Mouse (Mus musculus): ENCODE measurements around the gene Pdpr.
"Not testable (repeated sequence)": the region's sequence is repeated elsewhere in the genome, so short reads cannot be mapped to it uniquely, and the experiment has no call there.

Gene Pdpr

GRCm38 (mm10) chr8:111090126-111090525, 4.3 kb upstream of the Pdpr start:
- DNase-seq (ENCODE audit: inconsistent age in 2 of 2, low spot score in 1 of 2): peak; percentile 62 to 84

- DNase-seq (ENCODE audit: inconsistent age in 2 of 2, low spot score in 1 of 2): no peak
Observed at GRCm38 (mm10) chr8:111091706-111092105, 2.7 kb upstream of the Pdpr start.

- DNase-seq (ENCODE audit: inconsistent age in 2 of 2, low spot score in 1 of 2): not testable (repeated sequence)
Observed at GRCm38 (mm10) chr8:111092326-111092725, 2.1 kb upstream of the Pdpr start, which contains the start of gene Clec18a. Clec18a (minus strand) TSS chr8:111092426.

- DNase-seq (ENCODE audit: inconsistent age in 2 of 2, low spot score in 1 of 2): not testable (repeated sequence)
Observed at GRCm38 (mm10) chr8:111094719-111095302, 381 bp downstream of the Pdpr start.

- DNase-seq (ENCODE audit: inconsistent age in 2 of 2, low spot score in 1 of 2): no peak
Observed at GRCm38 (mm10) chr8:111114891-111115290, 20.5 kb downstream of the Pdpr start.

- no peak for DNase-seq (ENCODE audit: inconsistent age in 2 of 2, low spot score in 1 of 2)
Observed at GRCm38 (mm10) chr8:111119481-111119880, 25.1 kb downstream of the Pdpr start.

GRCm38 (mm10) chr8:111130756-111131155, 36.3 kb downstream of the Pdpr start:
- DNase-seq (ENCODE audit: inconsistent age in 2 of 2, low spot score in 1 of 2): no peak

- no peak for DNase-seq (ENCODE audit: inconsistent age in 2 of 2, low spot score in 1 of 2)
Observed at GRCm38 (mm10) chr8:111142521-111142920, 48.1 kb downstream of the Pdpr start.

- not testable (repeated sequence) for DNase-seq (ENCODE audit: inconsistent age in 2 of 2, low spot score in 1 of 2)
Observed at GRCm38 (mm10) chr8:111144901-111145459, 50.5 kb downstream of the Pdpr start.

GRCm38 (mm10) chr8:111145460-111146012, 51.1 kb downstream of the Pdpr start:
- DNase-seq (ENCODE audit: inconsistent age in 2 of 2, low spot score in 1 of 2): peak; percentile 95 to 98

- no peak for DNase-seq (ENCODE audit: inconsistent age in 2 of 2, low spot score in 1 of 2)
Observed at GRCm38 (mm10) chr8:111155721-111156436, 61.4 kb downstream of the Pdpr start.

GRCm38 (mm10) chr8:111157617-111158016, 63.2 kb downstream of the Pdpr start:
- DNase-seq (ENCODE audit: inconsistent age in 2 of 2, low spot score in 1 of 2): peak; percentile 57 to 84

- DNase-seq (ENCODE audit: inconsistent age in 2 of 2, low spot score in 1 of 2): no peak
Observed at GRCm38 (mm10) chr8:111171661-111172060, 77.2 kb downstream of the Pdpr start.

- peak; percentile 91 to 96 for DNase-seq (ENCODE audit: inconsistent age in 2 of 2, low spot score in 1 of 2)
Observed at GRCm38 (mm10) chr8:111185472-111185947, 91.1 kb downstream of the Pdpr start.

Measured in adrenal gland, adult (tissue).